Mouse (Mus musculus): Measurements from ENCODE around the gene Nfia.

Gene Nfia

GRCm38 (mm10) chr4:97819101-97819500, 46.6 kb downstream of the Nfia start:
- no peak for DNase-seq

- no peak for DNase-seq
These were observed 48.1 kb downstream of the Nfia start for GRCm38 (mm10) chr4:97820474-97821259.

DNA sequence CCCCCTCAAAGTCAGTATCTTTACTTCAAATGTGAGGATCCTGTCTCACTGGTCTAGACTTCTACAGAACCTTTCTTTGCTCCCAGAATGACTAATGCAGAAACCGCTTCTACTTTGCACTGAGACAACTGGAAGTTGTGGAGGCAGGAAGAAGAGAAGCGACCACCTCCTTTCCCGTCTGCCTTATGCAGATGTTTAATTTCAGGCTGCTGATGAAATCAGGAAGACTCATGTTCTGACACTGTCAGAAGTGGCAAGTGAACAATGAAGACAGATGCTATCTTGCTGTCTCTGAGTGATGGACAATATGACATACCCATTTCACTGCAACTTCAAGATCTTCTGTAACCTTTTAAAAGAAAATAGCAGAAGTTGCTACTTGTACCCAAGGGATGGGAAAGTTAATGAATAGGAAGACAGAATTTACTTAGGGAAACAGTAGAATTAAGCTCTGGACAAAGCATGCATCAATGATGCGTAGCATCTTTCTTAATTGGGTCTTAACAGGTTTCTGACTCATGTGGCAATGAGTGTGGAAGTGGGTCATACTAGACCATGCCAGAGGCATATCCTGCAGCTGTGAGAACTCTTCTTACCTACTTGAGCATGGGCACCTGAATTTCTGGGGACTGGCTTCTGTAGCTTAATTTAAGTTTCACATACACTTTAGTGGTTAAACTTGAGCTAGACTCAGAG, 49.2 kb downstream of the Nfia start:
- no peak for DNase-seq

DNA sequence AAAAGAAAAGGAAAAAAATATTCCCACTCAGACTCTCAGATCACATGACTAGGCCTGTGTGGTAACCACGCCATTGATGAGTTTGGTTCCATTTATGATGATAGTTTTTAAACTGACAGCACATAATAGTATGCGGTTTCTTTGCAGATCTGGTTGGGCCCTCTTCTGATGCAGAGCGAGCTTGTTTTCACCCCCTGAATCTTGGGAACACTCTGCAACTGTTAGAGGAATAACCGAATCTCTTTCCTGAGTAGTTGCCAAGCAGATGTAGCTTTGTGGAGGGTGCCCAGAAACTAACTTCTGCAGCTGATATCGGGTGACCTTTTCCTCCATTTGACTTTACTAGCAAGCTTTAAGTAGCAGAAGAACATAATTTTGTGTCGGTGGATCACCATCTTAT, 51.0 kb downstream of the Nfia start:
- no peak for DNase-seq

GRCm38 (mm10) chr4:97824451-97824850, 51.9 kb downstream of the Nfia start:
- peak; percentile 49 for DNase-seq

GRCm38 (mm10) chr4:97825432-97825831, 52.9 kb downstream of the Nfia start:
- DNase-seq, result no peak

DNA sequence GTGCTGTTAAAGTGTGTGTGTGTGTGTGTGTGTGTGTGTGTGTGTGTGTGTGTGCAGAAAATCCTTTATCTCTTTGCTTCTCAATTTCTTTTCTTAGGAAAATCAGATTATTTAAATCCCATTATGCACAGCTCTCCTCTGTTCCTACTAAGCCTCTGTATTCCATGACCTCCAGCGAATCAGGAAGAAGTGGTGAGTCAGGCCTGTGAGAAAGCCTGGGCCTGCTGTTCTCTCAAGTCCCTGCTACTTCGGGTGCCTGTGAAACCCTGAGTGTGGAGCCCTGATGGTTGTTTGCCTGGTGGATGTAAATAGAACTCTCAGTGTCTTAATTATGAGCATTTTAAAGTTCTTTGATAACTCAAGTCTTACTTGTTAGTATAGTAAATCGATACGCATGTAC, 53.3 kb downstream of the Nfia start:
- no peak for DNase-seq

DNA sequence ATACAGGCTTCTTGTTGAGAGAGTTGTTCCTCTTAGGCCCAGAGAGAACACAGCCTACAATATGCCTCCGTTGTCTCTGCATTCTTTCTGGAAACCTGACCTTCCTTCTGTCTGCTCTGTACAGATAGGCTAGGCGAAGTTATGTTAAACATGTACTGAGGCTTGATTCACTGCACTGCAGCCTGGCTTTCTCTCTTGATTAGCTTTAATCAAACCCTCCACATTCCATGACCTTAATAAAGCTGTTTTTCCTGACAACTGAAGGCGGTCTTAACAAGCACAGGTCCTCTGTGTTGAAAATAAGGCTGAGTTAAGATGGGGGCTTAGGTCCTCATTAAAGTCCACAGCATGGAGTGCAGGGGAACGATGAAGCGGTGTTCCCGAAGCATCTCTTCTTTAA, 54.6 kb downstream of the Nfia start:
- no peak for DNase-seq

DNA sequence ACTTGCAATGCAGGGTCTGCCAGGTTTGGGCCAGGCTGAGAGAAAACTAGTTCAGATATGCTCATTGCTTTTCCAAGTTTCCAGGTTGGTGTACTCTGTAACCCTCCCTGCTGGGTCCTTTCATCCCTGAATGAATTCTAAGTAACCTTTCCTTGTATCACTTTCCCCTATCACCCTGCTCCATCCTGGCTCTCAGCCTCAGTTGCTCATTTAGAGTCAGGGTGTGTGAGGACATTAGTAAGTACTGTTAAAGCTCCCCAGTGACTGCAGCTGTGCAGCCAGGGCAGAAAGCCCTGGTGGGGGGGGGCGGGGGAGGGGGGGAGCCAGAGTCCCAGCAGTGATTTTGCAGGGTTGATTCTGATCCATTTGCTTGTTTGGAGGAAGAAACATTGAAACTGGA, 56.0 kb downstream of the Nfia start:
- DNase-seq, result no peak

DNA sequence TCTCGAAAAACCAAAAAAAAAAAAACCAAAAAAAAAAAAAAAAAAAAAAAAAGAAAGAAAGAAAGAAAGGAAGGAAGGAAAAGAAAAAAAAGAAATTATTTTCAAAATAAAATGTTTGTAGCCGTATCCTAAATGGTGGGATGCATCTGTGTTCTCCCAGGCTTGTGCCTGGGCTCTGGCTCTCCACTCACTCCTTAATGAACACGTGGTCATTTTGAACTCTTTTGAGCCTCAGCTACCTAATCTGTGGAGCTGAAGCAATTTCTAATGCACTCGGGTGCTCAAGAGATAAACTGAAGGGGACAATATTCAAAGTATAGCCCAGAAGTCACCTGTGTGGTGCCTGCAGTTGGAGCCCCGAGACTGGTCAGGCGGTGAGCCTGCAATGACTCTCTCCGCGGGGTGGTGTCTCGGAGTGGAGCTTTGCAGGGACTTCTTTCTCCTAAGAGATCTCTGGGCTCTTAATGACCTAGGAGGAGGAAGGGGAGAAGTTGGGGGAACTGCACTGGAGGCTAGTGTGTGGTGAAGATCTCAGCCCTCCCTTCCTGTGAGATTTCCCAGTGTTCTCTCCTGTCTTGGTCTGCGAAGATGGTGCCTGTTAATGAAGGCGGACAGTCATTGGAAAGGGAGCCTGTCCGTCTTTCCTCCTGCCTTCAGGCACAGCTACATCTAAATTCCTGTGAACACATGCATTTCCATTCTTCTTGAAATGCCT, 57.0 kb downstream of the Nfia start:
- no peak for DNase-seq

GRCm38 (mm10) chr4:97830051-97830853, 57.7 kb downstream of the Nfia start:
- DNase-seq, result no peak

GRCm38 (mm10) chr4:97830935-97831608, 58.5 kb downstream of the Nfia start:
- DNase-seq, result no peak

- DNase-seq, result no peak
These were observed 59.2 kb downstream of the Nfia start for GRCm38 (mm10) chr4:97831611-97832278.

DNA sequence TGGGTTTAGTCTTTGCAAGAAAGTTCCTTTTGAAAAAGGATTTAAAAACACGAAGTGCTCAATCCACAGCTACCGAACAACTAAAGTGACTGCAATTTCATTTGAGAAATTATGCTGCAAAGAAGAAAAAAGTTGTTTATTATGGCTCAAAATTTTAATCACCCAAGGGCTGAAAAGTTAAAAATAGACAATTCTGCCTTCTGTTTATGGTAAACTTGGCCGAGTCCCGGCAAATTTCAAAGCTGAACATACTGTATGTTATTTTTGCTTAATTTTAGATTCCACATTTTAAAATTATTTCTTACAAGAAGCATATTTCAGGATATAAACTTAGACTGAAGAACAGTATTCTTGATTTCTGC, 59.7 kb downstream of the Nfia start:
- no peak for DNase-seq

DNA sequence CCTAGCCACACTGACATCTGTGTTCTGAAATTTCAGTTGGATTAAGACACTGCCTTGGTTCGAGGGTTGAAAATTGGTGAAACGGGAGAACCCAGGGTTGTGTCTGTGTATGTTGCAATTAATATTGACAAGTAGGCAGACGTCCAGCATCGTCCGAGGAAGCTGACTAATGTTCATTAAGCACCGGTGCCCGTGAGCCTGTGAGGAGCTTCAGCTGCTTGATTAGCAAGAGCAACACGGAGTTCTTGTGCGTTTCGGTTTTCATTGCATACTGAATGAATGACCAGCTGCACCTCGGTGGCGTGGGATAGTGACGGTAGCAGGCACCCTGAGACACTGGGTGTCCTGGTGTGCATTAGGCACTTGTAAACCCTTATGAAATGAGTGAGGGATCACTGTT, 64.3 kb downstream of the Nfia start:
- DNase-seq, result peak; percentile 38

- no peak for DNase-seq
These were observed 65.2 kb downstream of the Nfia start for GRCm38 (mm10) chr4:97837724-97838123.

DNA sequence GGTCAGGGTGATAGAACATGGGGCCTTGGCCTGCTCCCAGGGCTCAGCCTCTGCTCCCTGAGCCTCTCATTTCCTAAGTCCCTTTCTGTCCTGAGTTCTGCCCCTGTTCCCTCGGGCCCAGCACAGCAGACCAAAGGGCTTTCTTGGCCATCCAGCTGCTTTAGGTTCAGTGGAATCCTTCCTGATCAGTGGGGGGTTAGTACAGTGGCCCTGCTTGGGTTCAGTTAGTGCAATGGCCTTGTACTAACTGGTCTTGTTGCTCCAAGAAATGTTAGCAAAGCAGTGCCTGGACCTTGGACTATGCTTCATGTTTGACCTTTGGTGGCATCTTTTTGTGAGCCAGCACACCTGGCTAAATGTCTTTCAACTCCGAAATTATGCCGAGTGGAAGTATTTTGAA, 66.1 kb downstream of the Nfia start:
- DNase-seq, result no peak

DNA sequence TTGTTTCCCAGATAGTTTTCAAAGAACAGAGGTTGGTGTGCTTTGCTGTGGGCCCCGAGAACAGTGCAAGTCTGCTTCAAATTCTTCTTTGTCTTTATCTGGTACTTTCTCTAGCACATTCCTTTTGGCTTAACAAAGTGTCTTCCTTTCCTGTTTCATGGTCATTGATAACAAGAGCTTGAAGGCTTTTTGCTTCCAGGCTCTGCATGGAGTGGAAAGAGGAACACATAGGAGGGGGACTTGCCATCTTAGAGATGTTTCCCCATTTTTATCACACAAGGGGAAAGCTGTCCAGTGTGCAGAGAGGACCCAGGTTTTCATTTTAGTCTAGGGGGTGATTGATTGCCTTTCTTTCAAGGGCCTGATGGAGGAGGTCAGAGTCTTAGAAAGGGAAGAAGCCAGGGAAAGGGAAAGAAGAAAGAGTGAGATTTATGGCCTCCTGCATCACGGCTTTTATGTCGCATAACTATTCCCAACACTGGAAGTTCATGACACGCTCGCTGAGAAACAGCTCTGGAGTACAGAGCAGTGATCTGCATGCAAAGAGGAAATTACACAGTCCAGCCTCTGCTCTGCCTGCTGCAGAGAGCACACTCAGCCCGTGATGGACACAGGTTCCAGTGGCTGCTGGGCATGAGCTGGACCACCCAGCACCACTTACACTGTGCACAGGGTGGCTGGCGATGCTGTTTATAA, 67.0 kb downstream of the Nfia start:
- DNase-seq, result no peak

- DNase-seq, result no peak
These were observed 67.9 kb downstream of the Nfia start for GRCm38 (mm10) chr4:97840227-97841062.

GRCm38 (mm10) chr4:97841063-97841595, 68.6 kb downstream of the Nfia start:
- no peak for DNase-seq
